Mouse (Mus musculus) ES-Bruce4 (cell line): ENCODE measurements around the gene Ap1g1.

Source experiments
- CTCF ChIP-seq: IDR thresholded peaks from one replicate; pipeline ENCODE4 v1.8.1; 2011; ENCODE audit warnings: low read depth, low read length
- POLR2A ChIP-seq: IDR thresholded peaks from one replicate; pipeline ENCODE4 v1.8.1; 2011; ENCODE audit warnings: low read length; ENCODE audit not compliant: insufficient read depth

- no peak for TF ChIP-seq POLR2A
- no peak for TF ChIP-seq CTCF
Measured at GRCm38 (mm10) chr8:109903909-109904469, 125.6 kb downstream of the Ap1g1 start.
